Mouse (Mus musculus) MEL (cell line): Measurements from ENCODE around the gene Cdkal1. TPM values are rescaled to one million over a fixed set of nuclear protein-coding genes. Genes with fewer than 3 reads are reported as not detected.

ENCODE experiments used
- DNase-seq: peaks from one replicate; pipeline ENCODE4 v3.0.0; 2011; ENCODE audit warnings: low read depth, low spot score
- H3K27ac ChIP-seq: 2 replicates; pipeline ENCODE4 v1.5.1; 2012; ENCODE audit warnings: low read depth, mild to moderate bottlenecking, control low read depth, low read length, moderate library complexity; ENCODE audit not compliant: control insufficient read depth
- H3K27me3 ChIP-seq, 2 experiments: fragments of 150-350 bp in 1 of 2; sonication (generic) in 1 of 2; 2 replicates each; pipeline ENCODE4 v1.6.1; 2012; ENCODE audit warnings: low read length in 2 of 2, mild to moderate bottlenecking in 2 of 2, improper control_type of control experiment in 1 of 2, moderate library complexity in 1 of 2; ENCODE audit not compliant: insufficient read depth in 2 of 2, control insufficient read depth in 1 of 2
- H3K36me3 ChIP-seq, 2 experiments: 2 replicates each; pipeline ENCODE4 v1.6.1; 2012 to 2014; ENCODE audit warnings: low read length in 2 of 2, improper control_type of control experiment in 1 of 2, inconsistent platforms in 1 of 2, mild to moderate bottlenecking in 1 of 2; ENCODE audit not compliant: insufficient read depth in 2 of 2, control insufficient read depth in 1 of 2
- H3K4me1 ChIP-seq, 2 experiments: fragments of 150-350 bp in 1 of 2; sonication (generic) in 1 of 2; 2 replicates each; pipeline ENCODE4 v1.6.1; 2012; ENCODE audit warnings: low read length in 2 of 2, improper control_type of control experiment in 1 of 2, mild to moderate bottlenecking in 1 of 2; ENCODE audit not compliant: insufficient read depth in 2 of 2, control insufficient read depth in 1 of 2
- H3K4me3 ChIP-seq, 2 experiments: fragments of 150-350 bp in 1 of 2; sonication (generic) in 1 of 2; 2 replicates each; pipeline ENCODE4 v1.5.1; 2012; ENCODE audit warnings: low read depth in 2 of 2, low read length in 2 of 2, mild to moderate bottlenecking in 2 of 2, moderate library complexity in 2 of 2, control low read depth in 1 of 2, improper control_type of control experiment in 1 of 2; ENCODE audit not compliant: control insufficient read depth in 1 of 2, insufficient read depth in 1 of 2
- H3K79me2 ChIP-seq: 2 replicates; pipeline ENCODE4 v1.6.1; 2012; ENCODE audit warnings: mild to moderate bottlenecking, low read length, moderate library complexity; ENCODE audit not compliant: control insufficient read depth, poor library complexity, insufficient read depth
- H3K9ac ChIP-seq: 2 replicates; pipeline ENCODE4 v1.6.1; 2012; ENCODE audit warnings: low read depth, mild to moderate bottlenecking, control low read depth, low read length, moderate library complexity; ENCODE audit not compliant: control insufficient read depth, poor library complexity, severe bottlenecking
- H3K9me3 ChIP-seq: fragments of 150-350 bp; sonication (generic); replicated peaks from 2 replicates; pipeline ENCODE4 v1.6.1; 2012; ENCODE audit warnings: mild to moderate bottlenecking, low read length, improper control_type of control experiment, moderate library complexity; ENCODE audit not compliant: insufficient read depth
- BHLHE40 ChIP-seq: IDR thresholded peaks from 2 replicates; pipeline ENCODE4 v1.6.1; 2012; ENCODE audit warnings: low read depth, mild to moderate bottlenecking, inconsistent platforms, low read length, improper control_type of control experiment, borderline replicate concordance
- CHD2 ChIP-seq: IDR thresholded peaks from 2 replicates; pipeline ENCODE4 v1.6.1; 2011; ENCODE audit warnings: low read length, improper control_type of control experiment
- CTCF ChIP-seq, 3 experiments: IDR thresholded peaks in 2 of 3; conservative IDR thresholded peaks in 1 of 3; 2 replicates each; pipeline ENCODE4 v1.5.1; 2011 to 2012; ENCODE audit warnings: low read length in 3 of 3, low read depth in 2 of 3, mild to moderate bottlenecking in 2 of 3, improper control_type of control experiment in 1 of 3, inconsistent platforms in 1 of 3, mixed read lengths in 1 of 3, moderate library complexity in 1 of 3; ENCODE audit not compliant: control insufficient read depth in 1 of 3, insufficient read depth in 1 of 3, poor library complexity in 1 of 3, severe bottlenecking in 1 of 3
- E2F4 ChIP-seq: IDR thresholded peaks from 2 replicates; pipeline ENCODE4 v1.6.1; 2011; ENCODE audit warnings: low read depth, low read length, improper control_type of control experiment, borderline replicate concordance
- ELF1 ChIP-seq: IDR thresholded peaks from 2 replicates; pipeline ENCODE4 v1.6.1; 2014; ENCODE audit warnings: low read depth, mild to moderate bottlenecking, inconsistent platforms, low read length, improper control_type of control experiment, moderate library complexity
- MAX ChIP-seq: IDR thresholded peaks from 2 replicates; pipeline ENCODE4 v1.6.1; 2011; ENCODE audit warnings: low read length, improper control_type of control experiment
- MAZ ChIP-seq: IDR thresholded peaks from 2 replicates; pipeline ENCODE4 v1.6.1; 2012; ENCODE audit warnings: low read depth, mild to moderate bottlenecking, inconsistent platforms, low read length, improper control_type of control experiment
- MEF2A ChIP-seq: IDR thresholded peaks from 2 replicates; pipeline ENCODE4 v1.6.1; 2014; ENCODE audit warnings: low read depth, mild to moderate bottlenecking, inconsistent platforms, low read length, improper control_type of control experiment; ENCODE audit not compliant: poor library complexity, insufficient replicate concordance, severe bottlenecking; ENCODE audit errors: extremely low read depth
- MXI1 ChIP-seq: IDR thresholded peaks from 2 replicates; pipeline ENCODE4 v1.6.1; 2011; ENCODE audit warnings: mild to moderate bottlenecking, low read depth, low read length, improper control_type of control experiment
- MYC ChIP-seq: IDR thresholded peaks from 2 replicates; pipeline ENCODE4 v1.6.1; 2011; ENCODE audit warnings: low read depth, mild to moderate bottlenecking, low read length, improper control_type of control experiment, moderate library complexity
- NELFE ChIP-seq: IDR thresholded peaks from 2 replicates; pipeline ENCODE4 v1.6.1; 2011; ENCODE audit warnings: low read depth, low read length, improper control_type of control experiment
- NRF1 ChIP-seq: IDR thresholded peaks from 2 replicates; pipeline ENCODE4 v1.6.1; 2014; ENCODE audit warnings: low read depth, mild to moderate bottlenecking, inconsistent platforms, low read length, improper control_type of control experiment, moderate library complexity; ENCODE audit not compliant: poor library complexity, insufficient read depth, severe bottlenecking
- POLR2AphosphoS2 ChIP-seq: IDR thresholded peaks from 2 replicates; pipeline ENCODE4 v1.6.1; 2011; ENCODE audit warnings: low read length, improper control_type of control experiment
- RCOR1 ChIP-seq: IDR thresholded peaks from 2 replicates; pipeline ENCODE4 v1.6.1; 2012; ENCODE audit warnings: low read depth, mild to moderate bottlenecking, inconsistent platforms, low read length, improper control_type of control experiment
- SMC3 ChIP-seq: IDR thresholded peaks from 2 replicates; pipeline ENCODE4 v1.6.1; 2011; ENCODE audit warnings: low read depth, low read length, improper control_type of control experiment
- TBP ChIP-seq: IDR thresholded peaks from 2 replicates; pipeline ENCODE4 v1.8.0; 2011; ENCODE audit warnings: low read depth, low read length, improper control_type of control experiment
- UBTF ChIP-seq: IDR thresholded peaks from 2 replicates; pipeline ENCODE4 v1.6.1; 2012; ENCODE audit warnings: low read depth, mild to moderate bottlenecking, inconsistent platforms, low read length, improper control_type of control experiment, moderate library complexity, borderline replicate concordance; ENCODE audit not compliant: insufficient read depth
- USF2 ChIP-seq, 2 experiments: IDR thresholded peaks; 2 replicates each; pipeline ENCODE4 v1.6.1; 2011 to 2012; ENCODE audit warnings: improper control_type of control experiment in 2 of 2, low read length in 2 of 2, borderline replicate concordance in 1 of 2, inconsistent platforms in 1 of 2, low read depth in 1 of 2, mild to moderate bottlenecking in 1 of 2; ENCODE audit not compliant: insufficient read depth in 1 of 2
- ZC3H11A ChIP-seq: IDR thresholded peaks from 2 replicates; pipeline ENCODE4 v1.6.1; 2012; ENCODE audit warnings: low read depth, mild to moderate bottlenecking, inconsistent platforms, low read length, improper control_type of control experiment
- ZMIZ1 ChIP-seq: IDR thresholded peaks from 2 replicates; pipeline ENCODE4 v1.6.1; 2012; ENCODE audit warnings: low read depth, mild to moderate bottlenecking, inconsistent platforms, low read length, improper control_type of control experiment, moderate library complexity
- polyA plus RNA-seq, 2 experiments: library from polyadenylated mRNA; stranded (reverse) in 1 of 2; unstranded in 1 of 2; fragments of >175 nt in 1 of 2; fragments of >200 nt in 1 of 2; gene quantifications; 2 replicates each; pipeline versions ENCODE4 v1.2.1 to v1.2.4; 2012; ENCODE audit warnings: low replicate concordance in 2 of 2, low read depth in 1 of 2; ENCODE audit not compliant: insufficient read length in 2 of 2, insufficient read depth in 1 of 2, missing spikeins in 1 of 2
- total RNA-seq: library from RNA; depleted of rRNA; stranded (reverse); fragments of 300-350 nt; gene quantifications from 2 replicates; pipeline ENCODE4 v1.2.3, GENCODE M21; 2012

The Cdkal1 gene
- total and polyA plus RNA-seq, 3 experiments, result 10.6 to 11.0 TPM; not detected in 1

DNA sequence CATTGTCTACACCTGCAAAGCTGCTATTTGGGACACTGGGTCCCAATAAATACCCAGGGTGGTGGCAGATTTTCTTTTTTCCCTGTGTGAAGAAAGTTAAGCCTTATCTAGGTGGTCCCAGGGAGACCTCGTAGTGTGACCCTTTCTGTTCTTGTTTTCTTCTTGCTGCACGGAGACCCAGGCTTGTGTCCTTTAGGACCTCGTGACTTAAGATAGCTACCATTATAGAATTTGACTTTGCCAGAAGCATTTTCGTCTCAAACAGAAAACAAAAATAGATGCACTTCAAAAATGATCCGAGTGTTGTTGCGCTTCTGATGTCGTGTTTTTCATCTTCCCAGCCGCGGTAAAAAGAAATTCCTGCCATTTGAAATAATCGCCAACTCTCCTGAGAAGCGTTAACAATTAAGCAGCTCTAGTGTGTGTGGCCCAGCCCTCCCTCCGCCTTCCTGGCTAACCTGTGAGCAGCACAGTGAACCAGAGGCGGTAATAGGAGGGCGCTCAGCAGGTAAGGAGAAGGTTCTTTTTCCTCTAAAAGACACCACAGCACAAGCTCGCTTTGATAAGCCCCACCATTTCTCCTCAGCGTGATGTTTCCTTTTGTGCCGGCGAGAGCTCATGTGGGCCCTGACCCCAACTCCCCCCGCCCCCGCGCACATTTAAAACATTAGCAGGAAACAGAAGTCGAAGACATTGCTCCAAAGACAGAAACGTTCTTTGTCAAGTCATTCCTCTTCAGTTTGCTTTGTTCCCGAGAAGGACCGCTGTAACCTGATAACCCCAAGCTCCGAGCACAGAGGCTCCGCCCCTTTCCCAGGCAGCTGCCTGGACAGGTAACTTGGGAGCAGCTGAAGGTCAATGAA lies 645.1 kb downstream of the Cdkal1 start:
- Histone ChIP-seq H3K4me3 (no peak overlapping the region), H3K27ac (no peak overlapping the region), H3K79me2 (no peaks in the 10 kb centered on the region), H3K9ac (no peak overlapping the region), H3K27me3 (peaks cover 0 to 2% of the 10 kb centered on the region in 2 experiments; a peak in 1 of 4 replicates), H3K4me1 (no peaks in the 10 kb centered on the region), H3K36me3 (no peaks in the 10 kb centered on the region), H3K9me3 (no peaks in the 10 kb centered on the region)
- TF ChIP-seq RCOR1 (no peak), E2F4 (no peak), USF2 (IDR thresholded peaks at IDR 0.05; ENCODE audit: borderline replicate concordance in 1 of 2, insufficient read depth in 1 of 2, low read depth in 1 of 2, low read length in 2 of 2) (no peak), UBTF (no peak), NRF1 (no peak), MYC (no peak), BHLHE40 (no peak), CTCF (IDR thresholded peaks at IDR 0.05 in 2 of 3, conservative IDR thresholded peaks at IDR 0.05 in 1 of 3; ENCODE audit: control insufficient read depth in 1 of 3, insufficient read depth in 1 of 3, low read depth in 2 of 3, low read length in 3 of 3, poor library complexity in 1 of 3, severe bottlenecking in 1 of 3) (no peak)
- DNase-seq, result no peak

- no peak for TF ChIP-seq ELF1
- no peak for TF ChIP-seq USF2 (IDR thresholded peaks at IDR 0.05; ENCODE audit: borderline replicate concordance in 1 of 2, insufficient read depth in 1 of 2, low read depth in 1 of 2, low read length in 2 of 2)
- no peak for TF ChIP-seq MEF2A
- no peak for TF ChIP-seq POLR2AphosphoS2
- no peak for TF ChIP-seq CHD2
- no peak for TF ChIP-seq MYC
- TF ChIP-seq NELFE, result no peak
- no peak for TF ChIP-seq RCOR1
- no peak for TF ChIP-seq ZC3H11A
- TF ChIP-seq MAZ, result no peak
- TF ChIP-seq ZMIZ1, result no peak
- no peak for TF ChIP-seq TBP
- TF ChIP-seq SMC3, result no peak
- TF ChIP-seq CTCF (IDR thresholded peaks at IDR 0.05 in 2 of 3, conservative IDR thresholded peaks at IDR 0.05 in 1 of 3; ENCODE audit: control insufficient read depth in 1 of 3, insufficient read depth in 1 of 3, low read depth in 2 of 3, low read length in 3 of 3, poor library complexity in 1 of 3, severe bottlenecking in 1 of 3), result no peak
- TF ChIP-seq MXI1, result no peak
- TF ChIP-seq MAX, result no peak
- Histone ChIP-seq H3K9me3 (no peaks in the 10 kb centered on the region), H3K27ac (no peak overlapping the region), H3K36me3 (no peaks in the 10 kb centered on the region), H3K27me3 (no peaks in the 10 kb centered on the region), H3K4me1 (no peaks in the 10 kb centered on the region), H3K9ac (no peak overlapping the region), H3K79me2 (no peaks in the 10 kb centered on the region), H3K4me3 (no peak overlapping the region)
- DNase-seq, result no peak
Measured at GRCm38 (mm10) chr13:29208749-29209148, 646.7 kb downstream of the Cdkal1 start.
